Mouse (Mus musculus): ENCODE data around the gene Ttc7. TPM values are rescaled to one million over a fixed set of nuclear protein-coding genes. Genes with fewer than 3 reads are reported as not detected.

Ttc7 gene
- polyA plus RNA-seq, 1 experiment from 2014 or later = 7.7 TPM

- ATAC-seq (replicated peaks; ENCODE audit: low FRiP score) = no peak
- Histone ChIP-seq H3K4me3 (replicated peaks) (no peak overlapping the region), H3K36me3 (peaks cover 5% of the 10 kb centered on the region; the same call in 1 of the 2 replicates), H3K9me3 (replicated peaks) (no peaks in the 10 kb centered on the region), H3K27ac (no peak overlapping the region), H3K4me2 (no peak overlapping the region), H3K4me1 (no peaks in the 10 kb centered on the region; the same call in 1 of the 2 replicates), H3K9ac (no peak overlapping the region), H3K27me3 (no peaks in the 10 kb centered on the region)
- 100% methylated on average over 1 of the region's 1 CpGs for WGBS
These were observed 39.0 kb downstream of the Ttc7 start for GRCm38 (mm10) chr17:87321673-87322072.

- Histone ChIP-seq H3K4me2 (no peak overlapping the region), H3K4me3 (replicated peaks) (no peak overlapping the region), H3K36me3 (peaks cover 5% of the 10 kb centered on the region; the same call in 1 of the 2 replicates), H3K4me1 (peaks cover 12% of the 10 kb centered on the region; the same call in 1 of the 2 replicates), H3K27me3 (no peaks in the 10 kb centered on the region), H3K9ac (no peak overlapping the region), H3K9me3 (replicated peaks) (no peaks in the 10 kb centered on the region), H3K27ac (no peak overlapping the region)
- ATAC-seq (replicated peaks; ENCODE audit: low FRiP score) = no peak
- 83% methylated on average over 9 of the region's 9 CpGs for WGBS
These were observed 40.5 kb downstream of the Ttc7 start for GRCm38 (mm10) chr17:87323215-87323614.

GRCm38 (mm10) chr17:87325501-87325900 is 42.8 kb downstream of the Ttc7 start:
- Histone ChIP-seq H3K9ac (no peak overlapping the region), H3K4me3 (replicated peaks) (no peak overlapping the region), H3K27ac (no peak overlapping the region), H3K36me3 (peaks cover 5% of the 10 kb centered on the region; the same call in 1 of the 2 replicates), H3K4me1 (peaks cover 21% of the 10 kb centered on the region), H3K9me3 (replicated peaks) (no peaks in the 10 kb centered on the region), H3K27me3 (peaks cover 7% of the 10 kb centered on the region), H3K4me2 (no peak overlapping the region)
- ATAC-seq (replicated peaks; ENCODE audit: low FRiP score) = no peak
- 69% methylated on average over 15 of the region's 15 CpGs for WGBS

DNA sequence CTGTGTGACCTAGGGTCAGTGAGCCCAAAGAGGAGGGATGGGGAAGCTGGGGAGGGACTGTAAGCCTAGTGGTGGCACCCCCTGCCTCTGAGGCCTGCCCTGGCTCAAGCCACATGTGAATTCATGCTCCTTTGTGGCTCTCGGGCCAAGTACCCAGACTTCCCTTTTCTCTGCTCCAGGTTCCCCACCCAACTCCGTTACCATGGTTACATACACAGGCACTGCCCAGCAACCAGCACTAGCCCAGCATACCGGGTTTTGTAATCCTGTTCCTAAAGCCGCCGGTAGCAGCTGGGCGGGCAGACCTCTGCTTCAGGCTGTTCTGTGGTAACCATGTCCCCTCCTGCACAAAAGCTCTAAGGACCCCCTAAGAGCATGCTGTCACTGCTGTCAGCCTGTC is 44.3 kb downstream of the Ttc7 start:
- whole genome bisulfite sequencing = 44% methylated on average over 6 of the region's 6 CpGs
- no peak overlapping the region for H3K4me2 ChIP-seq

GRCm38 (mm10) chr17:87327645-87328044 is 45.0 kb downstream of the Ttc7 start:
- 55% methylated on average over 8 of the region's 8 CpGs for WGBS
- peaks cover 43% of the 10 kb centered on the region for H3K4me1 ChIP-seq
- no peak for ATAC-seq (replicated peaks; ENCODE audit: low FRiP score)

More for the DNA sequence above, 44.3 kb downstream of the Ttc7 start:
- Histone ChIP-seq H3K9me3 (replicated peaks) (no peaks in the 10 kb centered on the region), H3K27ac (no peak overlapping the region), H3K27me3 (peaks cover 7% of the 10 kb centered on the region), H3K9ac (no peak overlapping the region), H3K4me3 (replicated peaks) (no peak overlapping the region), H3K4me1 (peaks cover 36% of the 10 kb centered on the region), H3K36me3 (peaks cover 2% of the 10 kb centered on the region; the same call in 1 of the 2 replicates)
- no peak for ATAC-seq (replicated peaks; ENCODE audit: low FRiP score)

GRCm38 (mm10) chr17:87328177-87328768 is 45.6 kb downstream of the Ttc7 start:
- Histone ChIP-seq H3K9ac (no peak overlapping the region), H3K27ac (no peak overlapping the region), H3K36me3 (no peaks in the 10 kb centered on the region), H3K27me3 (peaks cover 7% of the 10 kb centered on the region), H3K4me1 (peaks cover 47% of the 10 kb centered on the region), H3K9me3 (replicated peaks) (no peaks in the 10 kb centered on the region), H3K4me2 (no peak overlapping the region), H3K4me3 (replicated peaks) (no peak overlapping the region)
- WGBS = 52% methylated on average over 7 of the region's 9 CpGs
- no peak for ATAC-seq (replicated peaks; ENCODE audit: low FRiP score)

More at GRCm38 (mm10) chr17:87327645-87328044, 45.0 kb downstream of the Ttc7 start:
- Histone ChIP-seq H3K27me3 (peaks cover 7% of the 10 kb centered on the region), H3K4me3 (replicated peaks) (no peak overlapping the region), H3K4me2 (no peak overlapping the region), H3K36me3 (no peaks in the 10 kb centered on the region), H3K9me3 (replicated peaks) (no peaks in the 10 kb centered on the region), H3K9ac (no peak overlapping the region), H3K27ac (no peak overlapping the region)

- H3K9me3 ChIP-seq (replicated peaks) = no peaks in the 10 kb centered on the region
- WGBS = 87% methylated on average over 18 of the region's 18 CpGs
These were observed 46.5 kb downstream of the Ttc7 start for GRCm38 (mm10) chr17:87329144-87329700.

GRCm38 (mm10) chr17:87330250-87330920 is 47.7 kb downstream of the Ttc7 start:
- peak overlapping the region; percentile 43 for H3K4me2 ChIP-seq

More at GRCm38 (mm10) chr17:87329144-87329700, 46.5 kb downstream of the Ttc7 start:
- Histone ChIP-seq H3K4me3 (replicated peaks) (no peak overlapping the region), H3K4me1 (peaks cover 47% of the 10 kb centered on the region), H3K4me2 (no peak overlapping the region), H3K27ac (no peak overlapping the region), H3K27me3 (peaks cover 7% of the 10 kb centered on the region), H3K36me3 (no peaks in the 10 kb centered on the region), H3K9ac (no peak overlapping the region)
- ATAC-seq (replicated peaks; ENCODE audit: low FRiP score) = no peak

GRCm38 (mm10) chr17:87330921-87331291 is 48.2 kb downstream of the Ttc7 start:
- ATAC-seq (replicated peaks; ENCODE audit: low FRiP score) = peak; percentile 81
- WGBS = 4% methylated on average over 11 of the region's 11 CpGs
- H3K27ac ChIP-seq = peak overlapping the region; percentile 66
- 0 out of 2 replicates have a peak overlapping the region, but pooled peaks have one; percentile 4 for H3K4me3 ChIP-seq (replicated peaks)
- H3K9ac ChIP-seq = no peak overlapping the region
- H3K36me3 ChIP-seq = no peaks in the 10 kb centered on the region
- peaks cover 7% of the 10 kb centered on the region for H3K27me3 ChIP-seq
- peaks cover 47% of the 10 kb centered on the region for H3K4me1 ChIP-seq
- H3K4me2 ChIP-seq = peak overlapping the region; percentile 43
- no peaks in the 10 kb centered on the region for H3K9me3 ChIP-seq (replicated peaks)

More at GRCm38 (mm10) chr17:87330250-87330920, 47.7 kb downstream of the Ttc7 start:
- H3K4me3 ChIP-seq (replicated peaks) = 0 out of 2 replicates have a peak overlapping the region, but pooled peaks have one; percentile 4
- H3K9me3 ChIP-seq (replicated peaks) = no peaks in the 10 kb centered on the region
- H3K27me3 ChIP-seq = peaks cover 7% of the 10 kb centered on the region
- WGBS = 44% methylated on average over 22 of the region's 22 CpGs
- H3K36me3 ChIP-seq = no peaks in the 10 kb centered on the region
- no peak overlapping the region for H3K9ac ChIP-seq
- peak; percentile 35; the same call in 1 of the 2 replicates for ATAC-seq (replicated peaks; ENCODE audit: low FRiP score)
- H3K4me1 ChIP-seq = peaks cover 47% of the 10 kb centered on the region
- peak overlapping the region; percentile 66 for H3K27ac ChIP-seq

- Histone ChIP-seq H3K27me3 (peaks cover 7% of the 10 kb centered on the region), H3K36me3 (no peaks in the 10 kb centered on the region), H3K4me1 (peaks cover 47% of the 10 kb centered on the region), H3K4me3 (replicated peaks) (no peak overlapping the region), H3K9ac (no peak overlapping the region), H3K27ac (peak overlapping the region; percentile 63; the same call in 1 of the 2 replicates), H3K9me3 (replicated peaks) (no peaks in the 10 kb centered on the region), H3K4me2 (peak overlapping the region; percentile 43)
- 42% methylated on average over 11 of the region's 11 CpGs for WGBS
- 0 out of 2 replicates have a peak, but pooled peaks have one; percentile 34 for ATAC-seq (replicated peaks; ENCODE audit: low FRiP score)
These were observed 48.9 kb downstream of the Ttc7 start for GRCm38 (mm10) chr17:87331336-87332141.

- peaks cover 42% of the 10 kb centered on the region for H3K4me1 ChIP-seq
- 53% methylated on average over 9 of the region's 9 CpGs for WGBS
- no peak overlapping the region for H3K4me2 ChIP-seq
- H3K9ac ChIP-seq = no peak overlapping the region
- no peak overlapping the region for H3K27ac ChIP-seq
- no peaks in the 10 kb centered on the region for H3K36me3 ChIP-seq
- H3K9me3 ChIP-seq (replicated peaks) = no peaks in the 10 kb centered on the region
- peaks cover 7% of the 10 kb centered on the region for H3K27me3 ChIP-seq
- no peak for ATAC-seq (replicated peaks; ENCODE audit: low FRiP score)
- no peak overlapping the region for H3K4me3 ChIP-seq (replicated peaks)
These were observed 49.6 kb downstream of the Ttc7 start for GRCm38 (mm10) chr17:87332142-87332815.

All from kidney, embryonic 15.5 days (tissue).